20 mouse cellular contexts compared by ENCODE assay signal in the genomic region with DNA sequence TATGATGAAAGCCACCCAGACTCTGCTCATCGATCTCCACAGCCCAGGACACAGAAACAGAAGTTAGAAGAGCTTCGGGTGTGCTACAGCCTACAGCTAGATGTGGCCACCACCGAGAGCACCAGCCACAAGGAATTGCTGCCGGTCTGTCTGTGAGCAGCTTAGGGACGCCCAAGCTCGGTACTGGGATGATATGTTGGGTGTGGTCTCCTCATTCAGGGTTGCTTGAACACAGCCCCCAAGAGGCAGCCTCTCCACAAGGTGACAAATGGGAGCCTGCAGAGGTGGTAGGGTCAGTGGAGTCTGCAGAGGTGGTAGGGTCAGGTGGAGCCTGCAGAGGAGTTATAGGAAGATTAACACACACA. TPM values are rescaled to one million over a fixed set of nuclear protein-coding genes. Genes with fewer than 3 reads are reported as not detected.
DNase-seq lines count a peak whose midpoint lies in the region; ATAC-seq lines count a peak whose summit lies in the region.
"Had no signal": no experiment of that assay in that cellular context is flagged by ENCODE, and none has a peak within 500 bp of the region (broad histone marks: within the 10 kb centered on the region; RNA-seq: fewer than 3 reads in every experiment).

No protein-coding gene starts in this region.

- no peak overlapping the region for H3K27ac ChIP-seq in liver, embryonic 11.5 days (ENCODE audit: low read depth, low read length)
- 0 out of 2 replicates have a peak overlapping the region, but pooled peaks have one; percentile 6 for H3K27ac ChIP-seq in liver, embryonic 15.5 days (replicated peaks)
- H3K27ac ChIP-seq in heart, embryonic 10.5 days, result no peak overlapping the region
- H3K27ac ChIP-seq in hindbrain, embryonic 12.5 days, result no peak overlapping the region
- H3K27ac ChIP-seq: embryonic facial prominence, embryonic 13.5 days; forebrain, embryonic 13.5 days; gastrocnemius, adult 2 months; hindbrain, embryonic 13.5 days; hindbrain, postnatal 0 days had no signal

- peak overlapping the region; percentile 15; the same call in 1 of the 2 replicates for H3K4me2 ChIP-seq in liver, embryonic 11.5 days
- H3K4me2 ChIP-seq in liver, embryonic 15.5 days, result peak overlapping the region; percentile 25
- no peak overlapping the region for H3K4me2 ChIP-seq in hindbrain, embryonic 12.5 days (replicated peaks)
- H3K4me2 ChIP-seq: embryonic facial prominence, embryonic 13.5 days; forebrain, embryonic 13.5 days; hindbrain, embryonic 13.5 days had no signal

- H3K4me1 ChIP-seq in liver, embryonic 11.5 days (replicated peaks; ENCODE audit: control insufficient read depth, insufficient read depth, low read length), result peaks cover 11% of the 10 kb centered on the region
- H3K4me1 ChIP-seq in liver, embryonic 15.5 days (replicated peaks), result peaks cover 27% of the 10 kb centered on the region
- H3K4me1 ChIP-seq in heart, embryonic 10.5 days, result peaks cover 6% of the 10 kb centered on the region; the same call in 1 of the 2 replicates
- H3K4me1 ChIP-seq in hindbrain, embryonic 12.5 days, result no peaks in the 10 kb centered on the region
- H3K4me1 ChIP-seq: forebrain, embryonic 13.5 days; hindbrain, embryonic 13.5 days had no signal

- ATAC-seq in liver, embryonic 11.5 days (replicated peaks; ENCODE audit: low FRiP score), result peak; percentile 68
- ATAC-seq in liver, embryonic 15.5 days (ENCODE audit: insufficient read depth), result peak; percentile 43
- peak; percentile 72 for ATAC-seq in megakaryocyte-erythroid progenitor cell, adult 5-6 weeks (replicated peaks; ENCODE audit: low FRiP score, low TSS enrichment, poor library complexity, severe bottlenecking)
- ATAC-seq in hindbrain, embryonic 12.5 days (ENCODE audit: low FRiP score), result no peak
- ATAC-seq: forebrain, embryonic 13.5 days; forebrain, postnatal 0 days; hindbrain, postnatal 0 days had no signal

- DNase-seq in liver, embryonic 11.5 days (ENCODE audit: low spot score), result no peak
- no peak for DNase-seq in liver
- no peak for DNase-seq in heart, embryonic 10.5 days (ENCODE audit: low spot score)
- no peak for DNase-seq in embryo, embryonic 10.5 days (ENCODE audit: low spot score)
- DNase-seq: adrenal gland, postnatal 10 days; B cell, adult 2 months; cerebellum, adult 11-12 months; forebrain, postnatal 0 days; gastrocnemius, adult 2 months; gastrocnemius, postnatal 25 days; heart, postnatal 10 days; heart, postnatal 4 days had no signal

- no peaks in the 10 kb centered on the region for H3K27me3 ChIP-seq in liver, embryonic 11.5 days (replicated peaks; ENCODE audit: control insufficient read depth, insufficient read depth, low read length)
- H3K27me3 ChIP-seq in liver, embryonic 15.5 days, result no peaks in the 10 kb centered on the region
- H3K27me3 ChIP-seq in heart, embryonic 10.5 days (ENCODE audit: insufficient read depth, poor library complexity, severe bottlenecking), result no peaks in the 10 kb centered on the region
- no peaks in the 10 kb centered on the region for H3K27me3 ChIP-seq in hindbrain, embryonic 12.5 days
- H3K27me3 ChIP-seq: embryonic facial prominence, embryonic 13.5 days; forebrain, embryonic 13.5 days; hindbrain, embryonic 13.5 days had no signal

- H3K36me3 ChIP-seq in liver, embryonic 11.5 days (ENCODE audit: control insufficient read depth, insufficient read depth, low read length), result peaks cover 9% of the 10 kb centered on the region
- H3K36me3 ChIP-seq in liver, embryonic 15.5 days (replicated peaks), result peaks cover 20% of the 10 kb centered on the region
- H3K36me3 ChIP-seq in heart, embryonic 10.5 days, result peaks cover 27% of the 10 kb centered on the region
- H3K36me3 ChIP-seq in hindbrain, embryonic 12.5 days, result peaks cover 22% of the 10 kb centered on the region

- WGBS in liver, embryonic 11.5 days, result 46% methylated on average over 6 of the region's 6 CpGs
- 26% methylated on average over 6 of the region's 6 CpGs for WGBS in liver, embryonic 15.5 days (ENCODE audit: insufficient replicate concordance)
- WGBS in heart, embryonic 10.5 days, result 83% methylated on average over 6 of the region's 6 CpGs
- WGBS in hindbrain, embryonic 12.5 days, result 95% methylated on average over 6 of the region's 6 CpGs

- H3K9me3 ChIP-seq in liver, embryonic 11.5 days (ENCODE audit: control insufficient read depth, low read length), result no peaks in the 10 kb centered on the region
- no peaks in the 10 kb centered on the region for H3K9me3 ChIP-seq in liver, embryonic 15.5 days (replicated peaks)
- no peaks in the 10 kb centered on the region for H3K9me3 ChIP-seq in heart, embryonic 10.5 days
- no peaks in the 10 kb centered on the region for H3K9me3 ChIP-seq in hindbrain, embryonic 12.5 days (replicated peaks)
- H3K9me3 ChIP-seq: embryonic facial prominence, embryonic 13.5 days; forebrain, embryonic 13.5 days; G1E; hindbrain, embryonic 13.5 days had no signal

- H3K4me3 ChIP-seq in liver, embryonic 11.5 days (ENCODE audit: low read depth, low read length), result no peak overlapping the region
- no peak overlapping the region for H3K4me3 ChIP-seq in liver, embryonic 15.5 days (replicated peaks)
- H3K4me3 ChIP-seq in heart, embryonic 10.5 days, result no peak overlapping the region
- no peak overlapping the region for H3K4me3 ChIP-seq in hindbrain, embryonic 12.5 days
- H3K4me3 ChIP-seq: embryonic facial prominence, embryonic 13.5 days; forebrain, embryonic 13.5 days; gastrocnemius, adult 2 months; hindbrain, embryonic 13.5 days had no signal

- no peak overlapping the region for H3K9ac ChIP-seq in liver, embryonic 11.5 days (ENCODE audit: low read depth, low read length)
- no peak overlapping the region for H3K9ac ChIP-seq in liver, embryonic 15.5 days
- H3K9ac ChIP-seq in hindbrain, embryonic 12.5 days, result no peak overlapping the region
- H3K9ac ChIP-seq: embryonic facial prominence, embryonic 13.5 days; forebrain, embryonic 13.5 days; forebrain, postnatal 0 days; hindbrain, embryonic 13.5 days had no signal

RNA-seq across cellular contexts. Expression of a gene that starts 9.4 kb away (rescaled TPM):
- polyA plus RNA-seq in liver, embryonic 11.5 days (2014; fragmentation: Nextera tagmentation; extraction: Ambion mirVana), result 170 and 177 TPM in 2 replicates
- 80.0 and 82.2 TPM in 2 replicates for polyA plus RNA-seq in liver, embryonic 15.5 days (2015; fragmentation: Nextera tagmentation; extraction: Ambion mirVana)
- 89.2 and 116 TPM in 2 replicates for total RNA-seq in megakaryocyte-erythroid progenitor cell, adult 5-6 weeks (2014; fragmentation: Nextera tagmentation)
- total RNA-seq in megakaryocyte-erythroid progenitor cell, adult 5-6 weeks (2017), result 103 and 110 TPM in 2 replicates
- 250 and 267 TPM in 2 replicates for polyA plus RNA-seq in heart, embryonic 10.5 days (2016; fragmentation: Nextera tagmentation; extraction: Ambion mirVana)
- polyA plus RNA-seq in hindbrain, embryonic 12.5 days (2016; fragmentation: Nextera tagmentation; extraction: Ambion mirVana), result 402 and 404 TPM in 2 replicates

RNA-seq across cellular contexts. Expression of a gene that starts 41.0 kb away (rescaled TPM):
- polyA plus RNA-seq in liver, embryonic 11.5 days (2014; fragmentation: Nextera tagmentation; extraction: Ambion mirVana), result 13.7 and 15.0 TPM in 2 replicates
- polyA plus RNA-seq in liver, embryonic 15.5 days (2015; fragmentation: Nextera tagmentation; extraction: Ambion mirVana), result 11.5 and 12.4 TPM in 2 replicates
- 5.9 and 9.0 TPM in 2 replicates for total RNA-seq in megakaryocyte-erythroid progenitor cell, adult 5-6 weeks (2014; fragmentation: Nextera tagmentation)
- total RNA-seq in megakaryocyte-erythroid progenitor cell, adult 5-6 weeks (2017), result 5.8 and 6.2 TPM in 2 replicates
- polyA plus RNA-seq in heart, embryonic 10.5 days (2016; fragmentation: Nextera tagmentation; extraction: Ambion mirVana), result 15.2 and 17.7 TPM in 2 replicates
- polyA plus RNA-seq in hindbrain, embryonic 12.5 days (2016; fragmentation: Nextera tagmentation; extraction: Ambion mirVana), result 15.2 and 16.7 TPM in 2 replicates
